Mouse (Mus musculus) liver, embryonic 14.5 days (tissue): Measurements from ENCODE around the gene Smc5.
A peak's percentile ranks its signal among the peaks of the same experiment; 100 is the strongest.

Experiments used
- CTCF ChIP-seq: IDR thresholded peaks from 2 replicates; pipeline ENCODE4 v1.5.1; 2016; ENCODE audit warnings: antibody characterized with exemption, low read depth, control low read depth
- EP300 ChIP-seq: IDR thresholded peaks from 2 replicates; pipeline ENCODE4 v1.6.1; 2016; ENCODE audit warnings: antibody characterized with exemption, low read depth

GRCm38 (mm10) chr19:23203505-23204053 is 70.1 kb downstream of the Smc5 start:
- TF ChIP-seq CTCF: no peak
- peak; percentile 62 for TF ChIP-seq EP300
